Mouse (Mus musculus) G1E (cell line): ENCODE measurements at regions not wholly inside any gene's neighbourhood (a gene's known extent, or its start where the extent isn't known, plus 50 kb on each side); places are given as distances from the start of the nearest gene placed in this dataset.

Experiments
- ATAC-seq: 2 replicates; pipeline ENCODE4 v1.8.0; 2016; ENCODE audit warnings: mild to moderate bottlenecking; ENCODE audit not compliant: insufficient number of reproducible peaks, poor library complexity, low FRiP score, severe bottlenecking; ENCODE audit errors: extremely low read depth
- DNase-seq: peaks from one replicate; pipeline ENCODE4 v3.0.0; 2012; ENCODE audit warnings: low spot score
- H3K27me3 ChIP-seq: 2 replicates; pipeline ENCODE4 v1.6.1; 2012; ENCODE audit warnings: mild to moderate bottlenecking, low read length, inconsistent platforms; ENCODE audit not compliant: insufficient read depth
- H3K36me3 ChIP-seq: replicated peaks from 2 replicates; pipeline ENCODE3; 2012; ENCODE audit warnings: mild to moderate bottlenecking, inconsistent platforms
- H3K4me1 ChIP-seq: 2 replicates; pipeline ENCODE4 v1.6.1; 2012; ENCODE audit warnings: low read depth, low read length, inconsistent platforms, mixed read lengths; ENCODE audit not compliant: insufficient read depth
- H3K4me3 ChIP-seq: 2 replicates; pipeline ENCODE4 v1.5.1; 2012; ENCODE audit warnings: low read depth, mild to moderate bottlenecking, inconsistent platforms, low read length, moderate library complexity, mixed read lengths
- H3K9me3 ChIP-seq: replicated peaks from 2 replicates; pipeline ENCODE4 v1.6.1; 2012; ENCODE audit warnings: inconsistent platforms
- CTCF ChIP-seq: IDR thresholded peaks from 2 replicates; pipeline ENCODE4 v1.5.1; 2012; ENCODE audit warnings: low read depth, low read length, inconsistent platforms, mixed read lengths
- GATA1 ChIP-seq: IDR thresholded peaks from 2 replicates; pipeline ENCODE4 v1.6.1; 2012; ENCODE audit warnings: borderline replicate concordance, low read length, inconsistent platforms, mixed read lengths
- GATA2 ChIP-seq: IDR thresholded peaks from 2 replicates; pipeline ENCODE4 v1.6.1; 2012; ENCODE audit warnings: low read depth, low read length, inconsistent platforms, borderline replicate concordance
- POLR2AphosphoS5 ChIP-seq: IDR thresholded peaks from 2 replicates; pipeline ENCODE4 v1.6.1; 2012; ENCODE audit warnings: low read depth, low read length, inconsistent platforms; ENCODE audit not compliant: insufficient replicate concordance
- TAL1 ChIP-seq: conservative IDR thresholded peaks from 2 replicates; pipeline ENCODE4 v1.6.1; 2012; ENCODE audit warnings: low read depth, low read length, inconsistent platforms, mixed read lengths

DNA sequence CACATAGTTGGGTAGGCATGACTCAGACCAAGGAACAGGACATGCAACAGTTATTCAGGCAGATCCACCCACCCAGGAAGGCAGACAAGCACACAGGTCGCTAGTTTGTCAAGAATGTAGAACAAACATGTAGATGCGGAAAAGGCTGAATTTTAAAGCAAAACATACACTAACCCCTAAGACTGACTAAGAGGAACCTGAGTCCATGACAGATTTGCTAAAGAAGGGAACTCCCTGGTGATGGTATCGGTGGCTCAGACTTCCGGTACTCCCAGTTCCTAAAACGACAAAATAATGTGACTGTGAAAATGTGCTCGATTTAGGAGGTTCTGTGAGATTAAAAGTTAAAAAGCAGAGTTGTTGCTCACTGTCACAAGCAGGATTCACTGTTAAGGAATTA, 340.0 kb upstream of the Cited2 start:
- H3K4me1 ChIP-seq = no peaks in the 10 kb centered on the region
- H3K36me3 ChIP-seq = no peaks in the 10 kb centered on the region
- TF ChIP-seq GATA2 = no peak
- no peak for TF ChIP-seq CTCF
- TF ChIP-seq TAL1 = no peak
- TF ChIP-seq POLR2AphosphoS5 = no peak
- no peak for TF ChIP-seq GATA1
- H3K4me3 ChIP-seq = no peak overlapping the region
- no peaks in the 10 kb centered on the region for H3K9me3 ChIP-seq
- peaks cover 3% of the 10 kb centered on the region for H3K27me3 ChIP-seq
- no peak for ATAC-seq
- DNase-seq = no peak

DNA sequence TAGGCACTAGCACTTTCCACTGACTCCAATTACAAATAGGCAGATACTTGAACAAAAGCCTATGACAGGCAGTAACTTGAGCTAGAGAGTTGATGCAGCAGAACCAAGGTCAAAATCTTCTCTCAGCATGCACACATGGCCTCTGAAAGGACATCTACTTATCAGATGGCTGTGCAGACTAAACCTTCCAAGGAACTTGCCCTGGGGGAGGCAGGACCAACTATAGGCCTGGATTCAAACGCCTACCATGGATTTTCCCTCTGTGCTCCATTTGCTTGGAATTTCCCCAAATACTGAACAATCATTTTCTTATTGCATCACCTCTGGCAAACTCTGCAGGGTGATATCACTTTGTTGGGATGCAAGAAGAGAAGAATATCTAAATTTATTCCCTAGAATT, 337.8 kb upstream of the Cited2 start:
- no peaks in the 10 kb centered on the region for H3K9me3 ChIP-seq
- H3K4me3 ChIP-seq = no peak overlapping the region
- H3K36me3 ChIP-seq = no peaks in the 10 kb centered on the region
- no peaks in the 10 kb centered on the region for H3K4me1 ChIP-seq
- DNase-seq (no peak), ATAC-seq (no peak)
- TF ChIP-seq TAL1 (no peak), GATA2 (no peak), CTCF (no peak), GATA1 (no peak), POLR2AphosphoS5 (no peak)
- H3K27me3 ChIP-seq = peaks cover 3% of the 10 kb centered on the region

DNA sequence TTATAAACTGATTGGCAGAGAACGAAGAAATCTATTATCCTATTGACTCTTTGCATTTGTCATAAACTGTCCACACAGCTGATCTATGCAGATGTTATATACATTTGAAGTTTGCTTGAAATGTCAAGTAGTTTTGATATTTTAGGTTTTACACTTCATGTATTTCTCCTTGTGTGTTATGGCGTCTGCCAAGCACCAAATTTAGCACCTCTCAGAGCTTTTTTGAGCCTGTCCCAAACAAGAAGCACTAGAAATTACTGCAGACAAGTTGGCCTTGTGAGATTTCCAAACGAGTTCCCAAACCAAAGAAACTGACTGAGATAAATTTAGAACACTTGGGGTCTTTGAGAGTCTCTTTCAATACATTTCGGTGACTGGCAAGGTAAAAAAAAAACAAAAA, 335.7 kb upstream of the Cited2 start:
- H3K9me3 ChIP-seq = 0 out of 2 replicates have a peak, but pooled peaks cover 2% of the 10 kb centered on the region
- TF ChIP-seq TAL1 (no peak), CTCF (no peak), GATA1 (no peak), GATA2 (no peak), POLR2AphosphoS5 (no peak)
- no peaks in the 10 kb centered on the region for H3K36me3 ChIP-seq
- H3K27me3 ChIP-seq = peaks cover 3% of the 10 kb centered on the region
- H3K4me1 ChIP-seq = no peaks in the 10 kb centered on the region
- DNase-seq = no peak
- ATAC-seq = no peak
- no peak overlapping the region for H3K4me3 ChIP-seq

DNA sequence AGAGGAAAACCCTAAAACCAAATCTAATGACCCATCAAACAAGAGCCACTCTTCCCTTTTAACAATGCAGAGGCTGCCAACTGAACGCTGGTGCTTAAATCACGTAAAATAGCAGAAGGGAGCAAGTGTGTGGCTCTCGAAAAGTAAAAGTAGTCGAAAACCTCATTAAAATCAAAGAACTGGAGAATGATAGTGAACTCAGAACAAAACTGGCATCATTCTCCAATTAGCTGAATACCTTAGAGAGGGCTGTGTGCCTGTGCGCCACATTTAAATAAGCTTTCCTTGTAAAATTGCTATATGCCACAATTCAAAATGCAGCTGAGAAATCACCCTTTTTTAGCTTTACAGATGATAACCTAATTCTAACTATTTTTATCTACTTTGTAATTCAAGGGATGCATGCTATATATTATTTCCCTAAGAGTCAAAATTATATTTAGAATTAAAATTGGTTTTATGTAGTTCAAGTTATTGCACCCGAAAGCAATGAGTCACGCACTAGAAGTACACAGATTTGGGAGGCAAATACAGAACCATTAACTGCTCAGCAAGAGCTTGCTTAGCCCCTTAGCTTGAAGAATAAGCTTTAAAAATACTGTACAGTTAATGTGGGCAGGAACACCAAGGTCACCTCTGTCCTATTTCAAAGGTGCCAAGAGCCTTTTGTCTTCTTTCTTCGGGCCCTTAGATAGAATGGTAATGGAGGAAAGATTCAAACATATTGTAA, 327.4 kb upstream of the Cited2 start:
- Histone ChIP-seq H3K4me3 (no peak overlapping the region), H3K36me3 (no peaks in the 10 kb centered on the region), H3K4me1 (no peaks in the 10 kb centered on the region), H3K9me3 (0 out of 2 replicates have a peak, but pooled peaks cover 2% of the 10 kb centered on the region), H3K27me3 (no peaks in the 10 kb centered on the region)
- DNase-seq (no peak), ATAC-seq (no peak)
- no peak for TF ChIP-seq GATA1
- TF ChIP-seq TAL1 = no peak

DNA sequence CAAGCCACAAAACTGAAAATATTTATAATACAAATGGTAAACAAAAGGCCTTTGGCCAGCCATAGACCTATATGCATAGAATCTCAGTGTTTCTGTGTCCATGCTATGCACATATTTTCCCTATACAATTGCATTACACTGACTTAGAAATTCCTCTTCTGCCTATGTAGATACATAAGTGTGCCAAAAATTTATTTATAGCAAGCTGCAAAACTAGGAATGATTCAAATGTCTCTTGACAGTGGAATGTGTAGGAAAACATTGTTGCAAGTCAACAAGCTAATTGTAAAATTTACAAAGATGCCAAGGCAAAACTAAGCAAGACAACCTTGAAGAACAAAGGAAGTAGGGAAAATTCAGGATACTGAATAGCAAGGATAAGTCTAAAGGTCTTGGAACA, 319.1 kb upstream of the Cited2 start:
- Histone ChIP-seq H3K27me3 (no peaks in the 10 kb centered on the region), H3K4me1 (peaks cover 2% of the 10 kb centered on the region; the same call in 1 of the 2 replicates), H3K36me3 (no peaks in the 10 kb centered on the region), H3K4me3 (no peak overlapping the region), H3K9me3 (no peaks in the 10 kb centered on the region)
- ATAC-seq (no peak), DNase-seq (no peak)
- TF ChIP-seq TAL1 = no peak

DNA sequence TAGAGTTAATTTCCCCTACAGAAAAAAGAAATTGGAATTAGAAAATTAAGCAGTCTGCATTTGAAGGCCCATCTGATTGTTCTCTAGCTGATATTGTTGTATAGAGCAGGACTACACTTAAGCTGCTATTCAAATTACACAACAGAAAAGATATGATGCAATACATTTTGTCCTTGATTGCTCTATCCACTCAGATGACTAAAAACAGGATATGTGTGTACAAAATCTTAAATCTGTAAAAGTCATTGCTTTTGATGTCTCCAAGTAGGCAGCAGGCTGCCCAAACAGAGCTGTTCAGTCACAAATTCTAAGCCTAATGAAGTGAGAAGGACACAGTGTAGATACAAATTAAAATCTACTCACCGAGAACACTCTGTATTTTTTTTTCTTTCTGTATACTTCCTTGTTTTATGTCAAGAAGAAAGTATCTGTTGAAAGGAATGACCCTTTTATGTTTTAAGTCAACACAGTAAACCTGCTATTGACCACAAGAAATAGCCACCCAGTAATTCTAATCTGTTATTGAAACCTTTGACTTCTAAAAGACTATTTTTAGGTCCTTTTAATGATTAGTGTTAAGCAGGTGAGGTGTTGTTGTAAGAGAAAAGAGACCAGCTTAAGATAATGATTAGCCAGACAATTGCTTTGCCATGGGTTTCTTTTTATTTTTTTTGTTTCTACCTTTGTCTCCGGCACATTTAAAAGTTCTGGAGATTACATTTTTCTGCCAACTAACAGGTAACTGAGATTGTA, 315.0 kb upstream of the Cited2 start:
- TF ChIP-seq GATA2 (no peak), TAL1 (no peak), POLR2AphosphoS5 (no peak), CTCF (no peak), GATA1 (no peak)
- Histone ChIP-seq H3K9me3 (no peaks in the 10 kb centered on the region), H3K4me1 (peaks cover 6% of the 10 kb centered on the region; the same call in 1 of the 2 replicates), H3K4me3 (no peak overlapping the region), H3K27me3 (no peaks in the 10 kb centered on the region), H3K36me3 (no peaks in the 10 kb centered on the region)
- DNase-seq (no peak), ATAC-seq (no peak)

DNA sequence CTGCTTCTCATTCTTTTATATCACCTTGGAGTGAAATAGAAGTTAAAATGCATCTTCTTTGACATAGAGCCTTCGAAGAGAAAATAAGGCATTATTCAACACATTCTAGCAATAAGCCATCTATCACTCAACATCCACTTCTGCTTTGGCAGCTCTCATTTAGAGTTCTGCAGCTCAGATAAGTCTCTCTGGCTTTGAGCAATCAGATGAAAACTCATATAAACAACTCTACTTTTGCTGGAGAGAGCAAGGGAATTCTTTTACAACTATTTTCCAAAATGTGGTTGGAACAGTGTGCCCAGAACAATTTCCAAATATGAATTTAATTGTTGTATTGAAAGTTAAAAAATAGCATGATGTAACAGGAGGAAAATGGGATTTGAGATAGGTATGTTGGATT, 314.2 kb upstream of the Cited2 start:
- no peak for ATAC-seq
- TF ChIP-seq CTCF (no peak), GATA2 (no peak), POLR2AphosphoS5 (no peak), TAL1 (no peak), GATA1 (no peak)
- H3K4me3 ChIP-seq = no peak overlapping the region
- H3K36me3 ChIP-seq = no peaks in the 10 kb centered on the region
- no peaks in the 10 kb centered on the region for H3K9me3 ChIP-seq
- DNase-seq = no peak
- no peaks in the 10 kb centered on the region for H3K27me3 ChIP-seq
- peaks cover 6% of the 10 kb centered on the region; the same call in 1 of the 2 replicates for H3K4me1 ChIP-seq
